Mouse (Mus musculus) hindbrain, embryonic 15.5 days (tissue): ENCODE data around the gene Ly6g6d. TPM values are rescaled to one million over a fixed set of nuclear protein-coding genes. Genes with fewer than 3 reads are reported as not detected.

ENCODE experiments used
- ATAC-seq: fragments of 200-750 bp; cut with Nextera tagmentation; 2 replicates; pipeline ENCODE4 v1.8.0; 2017; ENCODE audit warnings: low read depth, moderate number of reproducible peaks, moderate TSS enrichment; ENCODE audit not compliant: low FRiP score
- H3K27ac ChIP-seq: fragments of 300-500 bp; sonication (generic); replicated peaks from 2 replicates; pipeline ENCODE4 v1.5.1; 2015; ENCODE audit warnings: mild to moderate bottlenecking, inconsistent platforms
- H3K27me3 ChIP-seq: fragments of 300-500 bp; sonication (generic); 2 replicates; pipeline ENCODE4 v1.6.1; 2015; ENCODE audit warnings: control low read depth, inconsistent platforms
- H3K36me3 ChIP-seq: fragments of 300-500 bp; sonication (generic); 2 replicates; pipeline ENCODE4 v1.6.1; 2015; ENCODE audit warnings: control low read depth, inconsistent platforms
- H3K4me1 ChIP-seq: fragments of 300-500 bp; sonication (generic); replicated peaks from 2 replicates; pipeline ENCODE4 v1.6.1; 2015; ENCODE audit warnings: control low read depth, inconsistent platforms
- H3K4me2 ChIP-seq: fragments of 300-500 bp; sonication (generic); 2 replicates; pipeline ENCODE4 v1.6.1; 2015; ENCODE audit warnings: moderate library complexity, mild to moderate bottlenecking, inconsistent platforms
- H3K4me3 ChIP-seq: fragments of 300-500 bp; sonication (generic); 2 replicates; pipeline ENCODE4 v1.5.1; 2015; ENCODE audit warnings: mild to moderate bottlenecking, inconsistent platforms
- H3K9ac ChIP-seq: fragments of 300-500 bp; sonication (generic); 2 replicates; pipeline ENCODE4 v1.6.1; 2015; ENCODE audit warnings: inconsistent platforms
- H3K9me3 ChIP-seq: fragments of 300-500 bp; sonication (generic); 2 replicates; pipeline ENCODE4 v1.6.1; 2016; ENCODE audit warnings: control low read depth, inconsistent platforms
- WGBS: fragments of 180-500 bp; shearing (Covaris S2); methylation state at CpG from one replicate; pipeline ENCODE4 v1.1.7; 2015; 5-methylcytosine and 5-hydroxymethylcytosine counted together
- polyA plus RNA-seq: library from polyadenylated mRNA; unstranded; fragments of >200 nt; fragmentation: Nextera tagmentation; extraction: Ambion mirVana; gene quantifications from 2 replicates; pipeline ENCODE4 v1.2.1, GENCODE M21; 2015

The Ly6g6d gene
- polyA plus RNA-seq, 1 experiment from 2014 or later: 1.2 TPM

DNA sequence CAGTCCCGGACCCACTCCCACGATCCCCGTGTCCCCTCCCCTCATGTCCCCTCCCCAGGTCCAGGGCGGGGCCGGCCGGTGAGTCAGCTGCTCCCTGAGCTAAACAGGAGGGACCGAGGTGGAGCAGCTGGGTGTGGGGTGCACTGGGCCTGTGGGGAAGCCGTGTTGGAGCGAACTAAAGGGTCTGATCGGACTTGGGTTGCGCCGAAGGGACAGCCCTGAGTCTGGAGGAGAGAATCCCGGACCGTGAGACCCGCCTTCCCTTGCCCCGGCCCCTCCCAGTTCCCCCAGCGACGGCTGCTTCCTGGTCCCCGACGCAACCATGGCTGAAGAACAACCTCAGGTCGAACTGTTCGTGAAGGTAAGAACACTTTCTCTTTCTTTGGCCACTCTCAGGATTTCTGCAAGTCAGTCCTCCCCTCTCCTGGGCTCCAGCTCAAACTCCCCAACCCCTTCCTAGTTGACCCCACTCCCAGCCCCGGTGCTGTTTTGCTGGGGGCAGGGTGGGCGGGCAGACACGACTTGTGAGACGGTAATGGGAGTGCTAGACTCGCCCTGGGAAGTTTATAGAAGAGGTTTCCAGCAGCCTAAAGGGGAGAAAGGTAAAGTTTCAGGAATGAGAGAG lies 27.6 kb downstream of the Ly6g6d start:
- Histone ChIP-seq H3K36me3 (0 out of 2 replicates have a peak, but pooled peaks cover 5% of the 10 kb centered on the region), H3K4me2 (peak overlapping the region; percentile 60), H3K4me1 (peaks cover 41% of the 10 kb centered on the region), H3K27ac (peak overlapping the region; percentile 83), H3K9ac (peak overlapping the region; percentile 38), H3K9me3 (no peaks in the 10 kb centered on the region), H3K27me3 (no peaks in the 10 kb centered on the region), H3K4me3 (peak overlapping the region; percentile 36)
- ATAC-seq: no peak
- WGBS: 1% methylated on average over 27 of the region's 27 CpGs

DNA sequence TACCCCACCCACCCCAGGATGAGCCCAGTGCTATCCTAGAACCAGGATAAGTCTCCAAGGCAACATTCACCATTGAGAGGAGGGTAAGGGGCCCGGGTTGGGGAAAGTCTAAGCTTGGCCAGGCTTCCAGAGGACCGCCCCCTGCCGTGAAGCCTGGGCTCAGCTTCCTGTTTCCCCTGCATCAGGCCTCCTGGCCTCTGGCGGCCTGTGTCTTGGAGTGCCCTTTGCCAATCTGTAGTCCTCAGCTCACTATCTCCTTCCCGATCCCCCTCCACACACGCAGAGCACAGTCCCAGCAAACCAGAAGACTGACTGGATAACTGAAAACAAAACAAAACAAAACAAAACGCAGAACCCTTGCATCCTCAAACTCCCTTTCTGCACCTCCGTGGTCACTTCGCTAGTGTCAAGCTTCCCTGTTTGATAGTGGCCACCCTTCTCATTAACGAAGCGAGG lies 28.3 kb downstream of the Ly6g6d start, which contains the start of gene Clic1:
Gene Clic1, plus strand, starts transcription at position 406 of the 456 bp plus-strand sequence.
- Histone ChIP-seq H3K36me3 (0 out of 2 replicates have a peak, but pooled peaks cover 5% of the 10 kb centered on the region), H3K4me1 (peaks cover 41% of the 10 kb centered on the region), H3K4me3 (peak within 1 kb of the TSS; percentile 36), H3K27ac (peak within 1 kb of the TSS; percentile 83), H3K4me2 (peak within 1 kb of the TSS; percentile 60), H3K9ac (peak within 1 kb of the TSS; percentile 38), H3K9me3 (no peaks in the 10 kb centered on the region), H3K27me3 (no peaks in the 10 kb centered on the region)
- WGBS: 5% methylated on average over 11 of the region's 11 CpGs
- no peak for ATAC-seq

DNA sequence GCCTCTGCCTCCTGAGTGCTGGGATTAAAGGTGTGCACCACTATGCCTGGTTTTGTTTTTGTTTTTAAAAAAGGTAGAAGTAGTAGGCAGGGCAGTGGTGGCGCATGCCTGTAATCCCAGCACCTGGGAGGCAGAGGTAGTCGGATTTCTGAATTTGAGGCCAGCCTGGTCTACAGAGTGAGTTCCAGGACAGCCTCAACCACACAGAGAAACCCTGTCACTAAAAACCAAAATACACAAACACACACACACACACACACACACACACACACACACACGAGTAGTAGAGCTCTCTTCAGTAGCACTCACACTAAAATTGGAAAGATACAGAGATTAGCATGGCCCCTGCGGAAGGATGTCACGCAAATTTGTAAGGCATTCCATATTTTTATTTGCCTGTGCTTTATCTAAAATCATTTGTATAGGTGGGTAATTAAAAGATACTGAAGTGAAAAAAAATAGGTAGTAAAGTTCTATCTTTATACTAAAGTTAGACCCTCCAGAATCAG lies 28.9 kb downstream of the Ly6g6d start:
- H3K9ac ChIP-seq: no peak overlapping the region
- WGBS: 82% methylated on average over 5 of the region's 5 CpGs

DNA sequence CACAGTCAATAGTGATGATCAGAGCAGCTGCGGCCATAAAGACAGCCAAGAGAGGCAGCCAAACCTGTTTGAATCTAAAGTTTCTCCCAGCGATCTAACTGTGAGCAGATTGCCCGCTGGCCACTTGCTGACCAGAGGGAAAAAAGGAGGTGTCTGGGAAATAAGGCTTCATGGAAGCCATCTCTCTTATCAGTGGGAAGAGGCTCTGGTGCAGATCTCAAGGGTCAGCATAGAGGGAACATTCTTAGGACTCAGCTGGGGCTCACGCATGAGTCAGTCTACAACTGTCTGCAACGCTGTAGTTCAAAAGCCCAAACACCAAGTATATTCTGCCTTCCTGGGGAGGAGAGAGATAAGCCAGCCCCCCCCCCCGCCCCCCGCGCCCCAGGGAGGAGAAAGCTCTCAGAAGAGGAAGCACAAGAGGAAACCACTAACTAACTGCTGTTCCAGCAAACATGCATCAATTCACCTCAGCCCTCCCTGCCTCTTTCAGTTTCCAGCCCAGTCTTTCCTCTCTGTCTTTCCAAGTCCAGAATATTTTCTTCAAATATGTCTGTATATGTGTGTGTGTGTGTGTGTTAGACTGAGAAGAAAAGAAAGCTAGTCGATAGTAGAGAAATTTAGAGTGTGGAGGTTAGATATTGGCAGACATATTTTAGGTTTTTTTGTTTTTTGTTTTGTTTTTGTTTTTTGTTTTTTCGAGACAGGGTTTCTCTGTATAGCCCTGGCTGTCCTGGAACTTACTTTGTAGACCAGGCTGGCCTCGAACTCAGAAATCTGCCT lies 29.5 kb downstream of the Ly6g6d start:
- Histone ChIP-seq H3K27ac (no peak overlapping the region), H3K9me3 (no peaks in the 10 kb centered on the region), H3K4me2 (peak overlapping the region; percentile 0; the same call in 1 of the 2 replicates), H3K4me1 (peaks cover 40% of the 10 kb centered on the region), H3K4me3 (no peak overlapping the region), H3K27me3 (no peaks in the 10 kb centered on the region), H3K36me3 (no peaks in the 10 kb centered on the region), H3K9ac (no peak overlapping the region)
- WGBS: 44% methylated on average over 11 of the region's 11 CpGs
- ATAC-seq: no peak

More for the DNA sequence above, 28.9 kb downstream of the Ly6g6d start:
- Histone ChIP-seq H3K4me3 (no peak overlapping the region), H3K9me3 (no peaks in the 10 kb centered on the region), H3K36me3 (0 out of 2 replicates have a peak, but pooled peaks cover 1% of the 10 kb centered on the region), H3K4me2 (peak overlapping the region; percentile 60), H3K27me3 (no peaks in the 10 kb centered on the region), H3K4me1 (peaks cover 41% of the 10 kb centered on the region), H3K27ac (0 out of 2 replicates have a peak overlapping the region, but pooled peaks have one; percentile 83)
- ATAC-seq: no peak

DNA sequence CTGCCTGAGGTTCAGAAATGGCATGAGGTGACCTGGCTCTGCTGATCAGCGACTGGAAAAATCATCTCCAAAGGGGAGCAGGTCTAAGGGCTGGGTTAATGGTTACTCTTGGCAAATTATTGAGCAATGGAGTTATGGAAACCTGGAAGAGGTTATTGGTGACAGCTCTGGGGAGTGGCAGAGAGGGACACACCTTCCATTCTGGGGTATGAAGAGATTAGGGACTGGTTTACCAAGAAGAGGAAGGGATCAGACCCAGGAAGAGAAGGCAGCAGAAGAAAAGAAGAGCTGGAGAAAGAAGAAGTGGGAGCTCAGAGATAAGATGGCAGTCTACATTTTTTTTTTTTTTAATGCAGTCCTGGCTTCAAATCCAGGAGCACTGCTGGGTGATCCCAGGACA lies 30.2 kb downstream of the Ly6g6d start:
- Histone ChIP-seq H3K4me3 (no peak overlapping the region), H3K4me2 (peak overlapping the region; percentile 0; the same call in 1 of the 2 replicates), H3K36me3 (no peaks in the 10 kb centered on the region), H3K27ac (no peak overlapping the region), H3K9me3 (no peaks in the 10 kb centered on the region), H3K4me1 (peaks cover 34% of the 10 kb centered on the region), H3K27me3 (no peaks in the 10 kb centered on the region), H3K9ac (no peak overlapping the region)
- ATAC-seq: no peak
- 51% methylated on average over 1 of the region's 1 CpGs for WGBS

DNA sequence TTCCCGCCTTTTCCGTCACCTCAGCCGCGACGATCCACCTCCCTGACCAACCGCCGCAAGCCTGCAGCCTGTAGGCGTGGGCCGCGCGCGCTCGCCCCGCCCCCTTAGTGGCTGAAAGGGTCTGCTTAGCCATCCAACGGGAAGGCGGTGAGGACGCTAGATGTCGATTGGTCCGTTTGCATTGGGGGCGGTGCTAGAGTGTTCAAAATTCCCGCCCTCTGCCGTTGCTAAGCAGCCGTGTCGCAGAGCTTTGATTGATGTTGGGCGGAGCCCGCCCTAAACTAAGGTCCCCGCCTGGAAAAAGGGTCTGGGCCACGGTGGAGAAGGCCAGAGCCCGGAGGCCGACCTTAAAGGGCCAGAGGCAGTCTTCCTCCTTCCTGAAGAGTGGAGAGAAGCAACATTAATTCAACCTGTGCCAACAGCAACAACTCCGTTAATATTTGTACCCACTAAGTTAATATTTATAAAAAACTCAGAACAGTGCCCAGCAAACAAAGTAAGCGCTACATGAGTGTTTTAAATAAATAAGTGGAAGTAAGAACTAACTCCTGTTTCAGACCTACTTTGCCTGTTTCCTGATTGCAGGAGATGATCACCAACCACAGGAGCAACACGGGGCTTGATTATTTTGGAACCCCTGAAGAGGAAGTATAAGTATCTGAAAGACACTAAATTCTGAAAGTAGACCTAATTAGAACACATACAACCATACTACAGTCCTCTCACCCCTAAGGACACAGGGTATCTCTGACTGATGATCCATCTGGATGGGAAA lies 31.0 kb downstream of the Ly6g6d start, which contains the start of gene Msh5:
Gene Msh5, minus strand, starts transcription at position 65 of the 775 bp plus-strand sequence.
- Histone ChIP-seq H3K9me3 (no peaks in the 10 kb centered on the region), H3K9ac (peak within 1 kb of the TSS; percentile 71), H3K4me3 (peak within 1 kb of the TSS; percentile 63), H3K36me3 (no peaks in the 10 kb centered on the region), H3K27ac (peak within 1 kb of the TSS; percentile 71), H3K4me1 (peaks cover 27% of the 10 kb centered on the region), H3K4me2 (peak within 1 kb of the TSS; percentile 98), H3K27me3 (no peaks in the 10 kb centered on the region)
- ATAC-seq: peak; percentile 98
- WGBS: 3% methylated on average over 33 of the region's 33 CpGs

DNA sequence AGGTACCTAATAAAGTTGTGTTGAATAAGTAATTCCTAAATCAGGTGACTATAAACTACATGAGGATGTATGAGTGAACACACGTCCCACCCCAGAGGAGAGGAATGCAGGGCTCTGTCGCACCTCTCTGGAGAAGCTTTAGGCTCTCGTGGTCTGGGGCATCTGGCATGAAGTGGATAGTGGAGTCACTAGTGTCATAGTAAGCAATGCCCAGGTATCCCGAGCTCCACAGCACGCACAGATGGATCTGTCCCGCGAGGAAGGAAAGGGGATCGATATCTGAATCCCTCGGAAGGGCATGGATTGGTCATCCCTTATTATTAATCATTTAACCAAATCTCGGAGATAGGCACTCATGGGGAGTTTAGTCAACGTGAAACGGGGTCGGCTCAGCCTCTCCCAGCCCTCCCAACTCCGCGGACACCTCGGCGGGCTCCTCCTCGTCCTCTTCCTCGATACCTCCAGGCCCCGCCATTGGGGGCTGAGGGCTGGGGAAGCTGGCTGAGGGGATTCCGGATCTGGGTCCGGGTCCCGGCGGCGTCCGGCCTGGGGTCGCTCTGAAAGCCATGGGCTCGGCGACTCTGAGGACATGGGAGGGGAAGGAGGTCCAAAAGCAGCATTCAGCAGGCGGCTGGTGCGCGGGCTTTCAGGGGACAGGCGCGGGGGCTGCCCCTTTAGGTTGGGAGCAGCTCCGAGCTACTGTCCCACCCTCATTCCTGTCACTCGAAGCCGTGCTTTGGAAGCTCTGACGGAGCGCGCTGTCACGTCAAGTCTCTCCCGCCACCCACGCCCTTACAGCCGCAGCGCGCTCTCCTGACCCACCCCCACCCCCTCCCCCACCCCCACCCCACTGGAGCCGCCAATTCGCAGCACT lies 31.8 kb downstream of the Ly6g6d start:
- peak overlapping the region; percentile 98 for H3K4me2 ChIP-seq
- H3K9ac ChIP-seq: peak overlapping the region; percentile 71
- H3K36me3 ChIP-seq: no peaks in the 10 kb centered on the region
- H3K27me3 ChIP-seq: no peaks in the 10 kb centered on the region
- H3K9me3 ChIP-seq: no peaks in the 10 kb centered on the region
- H3K27ac ChIP-seq: peak overlapping the region; percentile 71
- peaks cover 19% of the 10 kb centered on the region for H3K4me1 ChIP-seq
- H3K4me3 ChIP-seq: peak overlapping the region; percentile 63
- WGBS: 5% methylated on average over 48 of the region's 48 CpGs
- ATAC-seq: peak; percentile 84

DNA sequence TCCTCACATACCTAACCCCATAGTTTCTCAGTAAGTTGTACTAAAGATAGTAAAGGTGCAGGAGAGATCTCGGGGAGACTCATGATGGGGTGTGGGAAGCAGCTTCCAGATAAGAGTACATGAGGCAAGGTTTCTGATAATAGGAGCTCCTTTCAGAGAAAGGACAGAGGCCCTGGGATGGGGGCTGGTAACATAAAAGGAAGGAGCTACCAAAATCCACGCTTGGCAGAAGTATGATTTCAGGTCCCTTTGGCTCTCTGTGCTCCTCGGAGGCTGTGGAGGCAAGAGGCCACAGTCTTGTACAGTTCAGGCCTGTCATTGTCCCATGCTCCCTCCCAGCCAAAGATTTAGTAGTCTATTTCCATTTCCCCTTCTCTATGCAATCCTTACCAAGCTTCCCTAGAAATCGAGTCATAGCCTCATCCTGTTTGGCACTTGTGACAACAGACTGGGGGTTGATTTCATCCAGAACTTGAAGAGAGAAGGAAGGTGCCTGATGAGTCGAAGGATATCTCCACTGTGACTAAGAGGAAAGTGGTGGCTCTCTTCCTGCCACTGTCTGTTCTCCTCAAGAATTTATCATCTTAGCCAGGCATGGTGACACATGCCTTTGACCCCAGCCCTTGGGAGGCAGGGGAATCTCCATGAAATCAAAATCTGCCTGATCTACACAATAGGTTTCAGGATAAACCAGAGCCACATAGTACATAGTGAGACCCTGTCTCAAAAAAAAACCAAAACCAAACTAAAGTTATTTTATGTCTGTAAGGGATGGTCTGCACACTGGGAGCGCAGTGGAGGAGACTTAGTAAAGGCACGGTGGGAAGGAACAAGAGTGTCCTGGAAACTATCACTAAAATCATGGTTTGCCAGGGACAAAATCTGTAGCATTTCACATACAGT lies 32.7 kb downstream of the Ly6g6d start:
- ATAC-seq: no peak
- Histone ChIP-seq H3K4me1 (peaks cover 19% of the 10 kb centered on the region), H3K27ac (no peak overlapping the region), H3K36me3 (no peaks in the 10 kb centered on the region), H3K4me2 (peak overlapping the region; percentile 98), H3K9ac (no peak overlapping the region), H3K9me3 (no peaks in the 10 kb centered on the region), H3K27me3 (no peaks in the 10 kb centered on the region), H3K4me3 (peak overlapping the region; percentile 63; the same call in 1 of the 2 replicates)
- 84% methylated on average over 7 of the region's 7 CpGs for WGBS

DNA sequence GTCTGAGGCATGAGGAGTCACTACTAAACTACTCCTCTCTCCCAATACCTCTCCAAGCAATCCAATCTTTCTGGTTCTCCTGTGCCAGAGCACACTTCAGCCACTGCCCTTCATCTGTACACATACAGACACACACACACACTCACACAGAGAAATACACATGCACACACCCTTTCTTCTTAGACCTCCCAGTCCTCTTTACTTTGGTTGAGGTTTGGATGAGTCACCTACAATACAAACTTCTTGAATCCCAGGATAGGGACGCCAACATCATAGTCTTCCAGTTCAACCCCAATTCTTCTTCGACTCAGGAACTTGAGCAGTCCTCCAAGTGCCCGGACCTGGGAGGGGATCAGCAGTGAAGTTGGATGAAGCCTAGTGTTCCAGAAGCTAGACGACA lies 34.1 kb downstream of the Ly6g6d start:
- Histone ChIP-seq H3K4me1 (peaks cover 10% of the 10 kb centered on the region), H3K9me3 (no peaks in the 10 kb centered on the region), H3K36me3 (no peaks in the 10 kb centered on the region), H3K9ac (no peak overlapping the region), H3K4me3 (no peak overlapping the region), H3K27me3 (no peaks in the 10 kb centered on the region), H3K4me2 (no peak overlapping the region), H3K27ac (no peak overlapping the region)
- WGBS: 90% methylated on average over 4 of the region's 4 CpGs
- ATAC-seq: no peak
